ENCODE assay signal across 8 mouse cellular contexts in the genomic region with DNA sequence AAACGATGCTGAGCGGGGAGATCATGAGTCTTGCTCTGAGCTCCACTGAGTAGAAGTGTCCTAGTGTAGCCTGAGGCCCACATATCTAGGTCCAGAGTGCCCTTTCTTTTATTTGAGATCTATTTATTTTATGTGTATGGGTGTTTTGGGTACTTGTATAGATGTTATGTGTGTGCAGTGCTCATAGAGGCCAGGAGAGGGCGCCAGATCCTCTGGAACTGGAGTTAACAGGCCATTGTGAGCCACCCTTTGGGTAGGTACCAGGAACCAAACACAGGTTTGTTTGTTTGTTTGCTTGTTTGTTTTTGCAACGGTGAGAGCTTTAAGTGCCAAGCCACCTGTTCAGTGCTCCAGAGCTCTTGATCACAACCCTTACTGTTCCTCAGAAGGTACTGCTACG.
DNase-seq lines count a peak whose midpoint lies in the region; TF ChIP-seq lines count a peak whose summit lies in the region.

No protein-coding gene starts in this region.

- peak; percentile 71 for TF ChIP-seq CTCF in layer of hippocampus, adult 2 months (conservative IDR thresholded peaks at IDR 0.05)
- peak; percentile 43 for TF ChIP-seq CTCF in cortical plate, adult 2 months (IDR thresholded peaks at IDR 0.05; ENCODE audit: extremely low read depth, insufficient read depth, low read length)

- no peak overlapping the region for H3K4me3 ChIP-seq in layer of hippocampus, adult 2 months
- no peak overlapping the region for H3K4me3 ChIP-seq in cortical plate, adult 2 months (ENCODE audit: insufficient read depth, low read length)

- no peaks in the 10 kb centered on the region for H3K4me1 ChIP-seq in cortical plate, adult 2 months (ENCODE audit: control insufficient read depth, insufficient read depth, low read length)

- peak; percentile 11 to 23 for DNase-seq in cerebellum, postnatal 36 days
- no peak for DNase-seq in cerebellum, adult 11 months
- no peak for DNase-seq in layer of hippocampus, adult 2 months (ENCODE audit: low spot score in 2 of 2)
- no peak for DNase-seq in layer of hippocampus, postnatal 36 days
- DNase-seq in A20 (ENCODE audit: low read depth, low spot score), result peak; percentile 52
- DNase-seq in frontal cortex, postnatal 10 days (ENCODE audit: low spot score in 2 of 2), result no peak
- DNase-seq in heart, adult 8-10 months (ENCODE audit: low spot score), result no peak

- no peak overlapping the region for H3K27ac ChIP-seq in layer of hippocampus, adult 2 months
- H3K27ac ChIP-seq in cortical plate, adult 2 months (ENCODE audit: insufficient read depth, low read length), result no peak overlapping the region

- no peak for TF ChIP-seq POLR2A in cortical plate, adult 2 months (IDR thresholded peaks at IDR 0.05; ENCODE audit: extremely low read depth, insufficient read depth, low read length)

Comparison
In these comparisons a context has a peak if more than half of its experiments do, and no peak if none do; other contexts are left out.
1. DNase-seq: peak in cerebellum, postnatal 36 days (2 of 2) and A20 (single experiment); none in cerebellum, adult 11 months (single experiment), layer of hippocampus, adult 2 months (0 of 2), layer of hippocampus, postnatal 36 days (0 of 2), frontal cortex, postnatal 10 days (0 of 2) and heart, adult 8-10 months (single experiment).